Mouse (Mus musculus) layer of hippocampus, postnatal 10 days (tissue): ENCODE data around the gene Asb11. TPM values are rescaled to one million over a fixed set of nuclear protein-coding genes. Genes with fewer than 3 reads are reported as not detected.
A peak's percentile ranks its signal among the peaks of the same experiment; 100 is the strongest.

Source experiments
- DNase-seq, 2 experiments: peaks; one replicate each; pipeline ENCODE4 v3.0.0; 2021; ENCODE audit warnings: low spot score in 2 of 2
- long read RNA-seq: library from polyadenylated mRNA; stranded (forward); transcript quantifications from one replicate; pipeline ENCODE4 v2.0.0, GENCODE M21; 2023
- total RNA-seq, 2 experiments: library from RNA; stranded (reverse); gene quantifications; 2 replicates each; pipeline ENCODE4 v1.2.3; 2021

Asb11 gene
- under 1 TPM; 0.30 to 0.47 TPM for total RNA-seq
- long read RNA-seq = 0 reads

DNA sequence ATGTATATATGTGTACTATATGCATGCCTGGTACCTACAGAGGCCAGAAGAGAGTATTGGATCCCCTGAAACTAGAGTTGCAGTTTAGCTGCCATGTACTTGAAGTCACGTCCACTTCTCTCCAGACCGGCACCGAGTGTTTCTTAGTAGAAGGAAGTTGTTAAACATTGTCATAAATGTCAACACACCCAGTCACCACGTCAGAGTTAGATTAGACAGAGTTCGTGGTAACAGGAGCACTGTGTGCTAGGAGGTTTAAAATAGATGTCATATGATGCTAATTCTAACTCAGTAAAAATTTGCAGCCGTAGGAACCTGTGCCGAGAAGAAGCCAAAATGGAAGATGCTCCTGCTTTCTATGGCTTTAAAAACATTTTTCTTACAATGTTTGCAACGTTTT, at the start of gene Asb11:
Gene Asb11, plus strand, starts transcription at position 286 of the 400 bp plus-strand sequence.
- DNase-seq = no peak

GRCm38 (mm10) chrX:164394091-164394490, 42.7 kb upstream of the Asb11 start:
- no peak for DNase-seq

- DNase-seq = no peak
Measured at GRCm38 (mm10) chrX:164398456-164398855, 38.3 kb upstream of the Asb11 start.

DNA sequence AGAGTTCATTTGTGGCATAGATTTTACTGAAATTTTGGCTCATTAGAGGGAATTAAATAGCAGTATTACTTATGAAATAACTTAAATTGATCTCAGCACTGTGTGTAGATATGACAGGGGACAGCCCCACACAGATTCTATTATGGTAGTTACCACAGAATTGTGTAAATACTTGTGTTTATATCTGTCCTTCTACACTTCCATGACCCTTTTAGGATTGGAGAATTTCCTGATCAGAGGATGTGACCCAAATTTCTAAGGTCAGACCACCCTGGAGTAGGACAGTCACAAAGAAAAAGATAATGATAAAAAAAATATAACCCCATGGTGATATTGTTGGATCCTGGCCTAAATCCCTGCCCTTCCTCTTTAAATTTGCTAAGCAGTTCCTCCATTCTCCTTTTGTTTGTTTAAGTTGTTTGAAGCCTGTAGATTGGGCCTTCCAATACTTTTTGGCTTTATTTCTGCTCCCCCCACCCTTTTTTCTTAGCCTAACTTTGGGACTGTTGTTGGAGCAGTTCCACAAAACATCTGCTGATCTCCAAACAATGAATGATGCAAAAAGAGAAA, 31.6 kb upstream of the Asb11 start:
- no peak for DNase-seq

- DNase-seq = no peak
Measured at GRCm38 (mm10) chrX:164406133-164407022, 30.4 kb upstream of the Asb11 start.

GRCm38 (mm10) chrX:164408301-164408927, 28.4 kb upstream of the Asb11 start:
- no peak for DNase-seq

GRCm38 (mm10) chrX:164410562-164410961, 26.2 kb upstream of the Asb11 start:
- DNase-seq = no peak

GRCm38 (mm10) chrX:164416803-164417202, 20.0 kb upstream of the Asb11 start:
- DNase-seq = no peak

- DNase-seq = no peak
Measured at GRCm38 (mm10) chrX:164418008-164418407, 18.8 kb upstream of the Asb11 start.

GRCm38 (mm10) chrX:164419471-164419939, 17.3 kb upstream of the Asb11 start, which contains the start of gene Piga:
Gene Piga, plus strand, starts transcription at chrX:164419787.
- DNase-seq = peak; percentile 80 to 86

DNA sequence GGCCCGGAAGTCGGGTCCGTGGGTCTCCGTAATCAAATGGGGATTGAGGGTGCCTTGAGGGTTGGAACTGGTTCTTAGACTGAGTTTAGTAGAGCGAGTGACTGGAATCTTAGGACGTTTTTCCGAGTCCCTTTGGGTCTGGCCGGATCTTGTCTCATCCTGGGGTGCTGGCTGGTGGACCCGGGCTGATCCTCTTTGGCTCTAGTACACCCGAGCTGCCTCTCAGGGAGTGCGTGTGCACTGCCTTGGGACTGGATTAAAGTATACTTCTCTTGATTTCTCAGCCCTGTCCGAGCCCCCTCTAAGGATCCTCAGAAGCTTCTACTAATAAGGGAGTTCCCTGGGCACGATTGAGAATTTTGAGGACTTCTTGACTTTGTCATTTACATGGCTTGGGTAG, 16.8 kb upstream of the Asb11 start:
- no peak for DNase-seq

DNA sequence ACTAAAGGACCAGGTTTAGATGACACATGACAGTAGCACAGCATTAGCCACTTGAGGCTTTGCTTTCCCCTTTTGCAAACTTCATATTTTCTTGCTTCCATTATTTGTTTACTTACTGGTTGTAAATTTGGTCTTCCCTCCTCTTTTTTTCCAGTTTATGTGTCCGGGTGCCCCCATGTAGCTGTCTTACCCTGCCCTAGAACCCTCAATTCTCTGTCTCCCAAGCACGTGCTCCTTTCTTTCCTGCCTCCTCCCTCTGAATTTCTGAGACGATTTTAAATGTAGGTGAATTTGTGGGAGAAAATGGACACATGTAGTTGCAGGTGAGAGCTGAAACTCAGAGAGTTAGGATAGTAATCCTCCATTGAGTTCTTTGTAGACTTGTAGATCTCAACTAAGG, 16.3 kb upstream of the Asb11 start:
- DNase-seq = no peak

GRCm38 (mm10) chrX:164424821-164425220, 12.0 kb upstream of the Asb11 start:
- DNase-seq = no peak

DNA sequence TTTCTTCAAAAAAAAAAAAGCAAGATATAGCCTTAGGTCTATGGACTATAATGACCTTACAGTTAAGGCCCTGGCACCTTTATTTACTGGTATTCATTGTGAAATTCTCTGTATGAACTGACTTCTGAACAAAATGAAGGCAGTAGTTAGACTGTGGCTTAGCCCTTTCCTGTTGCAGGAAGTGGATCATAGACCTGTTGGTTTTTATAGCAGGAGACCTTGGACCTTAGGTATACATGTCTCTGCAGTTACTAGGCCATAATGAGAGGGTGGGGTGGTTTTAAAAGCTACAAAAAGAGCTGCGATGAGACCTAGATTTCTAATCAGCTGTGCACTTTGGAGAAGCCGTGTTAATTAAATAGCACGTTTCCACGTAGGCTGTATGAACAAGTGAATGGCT, 9.5 kb upstream of the Asb11 start:
- DNase-seq = no peak

- no peak for DNase-seq
Measured at GRCm38 (mm10) chrX:164428224-164428623, 8.6 kb upstream of the Asb11 start.

DNA sequence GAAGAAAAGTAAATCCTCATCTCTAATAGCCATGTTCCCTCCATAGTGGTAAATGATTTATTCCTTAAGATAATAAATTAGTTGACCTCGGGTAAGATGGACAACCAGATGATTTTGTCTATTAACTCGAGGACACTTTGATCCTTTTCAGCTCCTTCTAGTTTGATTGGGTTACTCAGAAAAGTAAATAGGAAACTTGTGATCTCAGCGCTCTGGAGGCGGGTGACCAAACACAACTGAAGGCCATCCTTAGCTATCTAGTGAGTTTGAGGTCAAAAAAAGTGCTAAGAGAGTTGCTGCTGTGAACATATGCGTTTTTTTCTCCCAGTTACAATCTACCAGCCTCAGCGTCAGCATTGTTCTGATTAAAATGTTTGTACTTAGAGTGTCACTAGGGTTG, 6.2 kb upstream of the Asb11 start:
- DNase-seq = no peak

DNA sequence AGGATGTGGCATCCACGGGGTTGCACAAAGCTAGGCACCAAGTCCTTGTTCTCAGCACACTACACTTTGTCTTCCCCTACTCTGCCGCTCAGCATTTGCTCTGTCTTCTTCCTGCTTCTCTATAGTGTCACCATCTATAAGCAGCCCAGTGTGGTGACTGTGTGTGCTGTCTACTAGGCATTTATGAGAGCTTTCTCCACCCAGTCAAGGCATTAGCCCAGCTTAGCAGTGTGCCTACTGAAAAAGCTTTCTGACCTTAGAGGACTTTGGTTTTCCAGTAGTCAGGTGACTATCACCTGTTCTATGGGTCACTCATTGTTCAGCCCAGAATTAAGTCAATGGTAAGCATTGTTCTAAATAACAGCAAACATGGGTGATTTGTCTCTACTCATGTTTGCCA, 5.7 kb upstream of the Asb11 start:
- no peak for DNase-seq

DNA sequence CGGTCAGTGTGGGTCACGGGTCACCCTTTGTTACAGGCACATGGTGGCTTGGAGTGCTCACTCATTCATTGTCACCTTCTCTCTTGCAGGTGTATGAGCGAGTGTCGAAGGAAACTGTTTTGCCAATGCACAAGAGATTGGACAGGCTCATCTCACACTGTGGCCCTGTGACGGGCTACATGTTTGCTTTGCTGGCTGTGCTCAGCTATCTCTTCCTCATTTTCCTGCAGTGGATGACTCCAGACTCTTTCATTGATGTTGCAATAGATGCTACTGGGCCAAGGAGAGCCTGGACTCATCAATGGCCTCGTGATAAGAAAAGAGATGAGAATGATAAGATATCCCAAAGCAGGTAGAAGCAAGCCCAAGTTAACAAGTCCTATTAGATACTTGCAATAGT, 5.3 kb upstream of the Asb11 start:
- no peak for DNase-seq

DNA sequence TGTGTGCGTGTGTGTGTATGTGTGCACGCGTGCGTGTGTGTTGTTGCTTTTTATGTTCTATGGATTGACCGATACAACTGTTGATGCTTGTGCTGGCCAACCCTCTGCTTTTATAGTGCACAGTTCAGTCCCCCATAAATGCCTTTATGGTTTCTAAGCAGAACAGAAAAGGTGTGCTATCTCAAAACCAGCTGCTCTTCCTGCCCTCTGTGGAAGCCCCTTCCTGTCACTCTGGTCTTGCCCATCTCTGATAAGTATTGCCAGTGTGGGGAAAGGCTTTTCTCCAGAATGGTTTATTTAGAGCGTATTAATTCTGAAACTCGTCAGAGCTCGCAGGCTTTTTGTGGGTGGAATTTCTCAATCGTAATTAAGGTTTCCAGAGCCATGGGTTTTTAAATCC, 4.1 kb upstream of the Asb11 start:
- DNase-seq = no peak

- DNase-seq = no peak
Measured at GRCm38 (mm10) chrX:164439462-164439861, 2.7 kb downstream of the Asb11 start.

DNA sequence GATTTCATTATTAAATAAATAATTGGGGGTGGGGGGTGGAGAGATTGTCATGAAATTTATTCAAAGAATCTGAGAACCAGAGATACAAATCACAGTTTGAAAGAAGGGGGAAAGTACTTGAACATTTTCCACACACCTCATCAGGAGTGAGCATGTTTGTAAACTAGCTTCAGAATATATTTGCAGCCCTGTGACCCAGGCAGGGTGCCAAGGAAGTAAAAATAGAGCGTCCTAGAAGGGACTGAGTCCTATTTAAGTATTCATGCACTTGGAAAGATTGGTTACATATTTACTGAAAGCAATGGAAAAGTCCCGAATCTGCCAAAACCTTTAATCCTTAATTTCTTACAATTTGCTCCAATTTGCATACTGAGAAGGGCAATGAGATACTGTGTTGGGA, 3.3 kb downstream of the Asb11 start:
- DNase-seq = no peak

- no peak for DNase-seq
Measured at GRCm38 (mm10) chrX:164440703-164441102, 3.9 kb downstream of the Asb11 start.
